Mouse (Mus musculus): Measurements from ENCODE around the gene Fam168a. TPM values are rescaled to one million over a fixed set of nuclear protein-coding genes. Genes with fewer than 3 reads are reported as not detected.
A peak's percentile ranks its signal among the peaks of the same experiment; 100 is the strongest.

Gene Fam168a
- polyA plus RNA-seq, 1 experiment from 2014 or later = 29.7 TPM

DNA sequence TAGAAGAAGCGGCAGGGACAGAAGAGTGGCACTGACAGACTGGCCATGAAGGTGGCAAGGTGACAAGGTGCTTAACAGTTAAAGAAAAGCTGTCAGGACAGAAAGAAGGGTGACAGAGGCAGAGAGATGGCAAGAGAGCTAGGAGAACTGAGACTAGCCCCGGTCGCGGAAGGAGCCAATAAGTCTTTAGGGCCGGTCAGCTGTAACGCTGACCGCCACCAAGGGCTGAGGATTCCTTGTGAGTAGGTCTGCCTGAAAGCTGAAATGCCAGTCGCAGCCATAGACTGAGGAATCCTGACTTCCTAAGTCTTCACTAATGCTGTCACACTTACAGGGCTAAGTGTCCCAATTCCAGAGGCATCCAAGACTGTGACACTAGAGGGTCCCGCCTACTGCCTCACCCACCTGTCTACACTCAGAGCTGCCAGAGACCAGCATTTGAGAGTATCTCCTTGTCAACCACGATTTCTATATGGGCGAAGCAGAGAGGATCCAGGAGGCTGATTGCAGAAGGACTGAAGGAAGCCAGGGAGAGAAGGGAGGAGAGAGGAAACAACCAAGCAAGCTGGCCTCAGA is 42.6 kb upstream of the Fam168a start:
- DNase-seq (ENCODE audit: low spot score) (no peak), ATAC-seq (replicated peaks; ENCODE audit: low FRiP score, low read depth) (no peak)
- no peaks in the 10 kb centered on the region for H3K9me3 ChIP-seq (replicated peaks; ENCODE audit: low read length)
- no peaks in the 10 kb centered on the region for H3K4me1 ChIP-seq (replicated peaks; ENCODE audit: insufficient read depth, low read length)
- 44% methylated on average over 11 of the region's 11 CpGs for WGBS
- H3K27ac ChIP-seq = no peak overlapping the region
- no peak overlapping the region for H3K9ac ChIP-seq (ENCODE audit: low read depth, low read length)
- TF ChIP-seq CTCF (IDR thresholded peaks at IDR 0.05; ENCODE audit: low read depth) = no peak
- no peak overlapping the region for H3K4me3 ChIP-seq (replicated peaks; ENCODE audit: low read depth, low read length)
- no peaks in the 10 kb centered on the region for H3K36me3 ChIP-seq (ENCODE audit: insufficient read depth, low read length)
- H3K27me3 ChIP-seq (ENCODE audit: insufficient read depth, low read length) = no peaks in the 10 kb centered on the region
- H3K4me2 ChIP-seq (ENCODE audit: low read length) = peak overlapping the region; percentile 34

DNA sequence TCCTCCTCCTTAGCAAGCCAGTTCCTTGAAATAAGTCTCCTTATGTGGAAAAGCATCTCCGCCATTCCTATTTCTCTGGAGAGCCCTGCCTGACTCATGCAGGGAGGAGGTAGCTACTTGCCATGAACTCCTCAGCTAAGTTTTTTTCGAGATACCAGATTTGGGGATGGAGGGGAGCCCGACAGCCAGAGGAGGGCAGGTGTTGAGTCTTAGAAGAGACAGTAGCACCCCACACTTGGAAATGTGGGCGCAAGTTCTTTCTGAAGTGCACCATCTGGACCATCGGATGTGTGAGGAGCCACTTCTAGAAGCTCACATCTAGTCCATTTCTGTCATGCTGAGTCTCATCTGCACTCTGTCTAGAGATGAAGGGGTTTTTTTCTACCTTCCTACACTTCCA is 35.8 kb upstream of the Fam168a start:
- Histone ChIP-seq H3K9ac (ENCODE audit: low read depth, low read length) (no peak overlapping the region), H3K4me1 (replicated peaks; ENCODE audit: insufficient read depth, low read length) (no peaks in the 10 kb centered on the region), H3K4me3 (replicated peaks; ENCODE audit: low read depth, low read length) (no peak overlapping the region), H3K9me3 (replicated peaks; ENCODE audit: low read length) (no peaks in the 10 kb centered on the region), H3K27ac (no peak overlapping the region), H3K36me3 (ENCODE audit: insufficient read depth, low read length) (no peaks in the 10 kb centered on the region), H3K27me3 (ENCODE audit: insufficient read depth, low read length) (no peaks in the 10 kb centered on the region), H3K4me2 (ENCODE audit: low read length) (no peak overlapping the region)
- ATAC-seq (replicated peaks; ENCODE audit: low FRiP score, low read depth) = no peak
- TF ChIP-seq CTCF (IDR thresholded peaks at IDR 0.05; ENCODE audit: low read depth) = no peak
- DNase-seq (ENCODE audit: low spot score) = no peak
- WGBS = 93% methylated on average over 5 of the region's 5 CpGs

GRCm38 (mm10) chr7:100673452-100673851 is 33.0 kb upstream of the Fam168a start:
- Histone ChIP-seq H3K27me3 (ENCODE audit: insufficient read depth, low read length) (no peaks in the 10 kb centered on the region), H3K9ac (ENCODE audit: low read depth, low read length) (no peak overlapping the region), H3K36me3 (ENCODE audit: insufficient read depth, low read length) (no peaks in the 10 kb centered on the region), H3K27ac (no peak overlapping the region), H3K9me3 (replicated peaks; ENCODE audit: low read length) (no peaks in the 10 kb centered on the region), H3K4me2 (ENCODE audit: low read length) (no peak overlapping the region), H3K4me1 (replicated peaks; ENCODE audit: insufficient read depth, low read length) (no peaks in the 10 kb centered on the region), H3K4me3 (replicated peaks; ENCODE audit: low read depth, low read length) (no peak overlapping the region)
- DNase-seq (ENCODE audit: low spot score) (no peak), ATAC-seq (replicated peaks; ENCODE audit: low FRiP score, low read depth) (no peak)
- no peak for TF ChIP-seq CTCF (IDR thresholded peaks at IDR 0.05; ENCODE audit: low read depth)
- WGBS = 52% methylated on average over 7 of the region's 7 CpGs

DNA sequence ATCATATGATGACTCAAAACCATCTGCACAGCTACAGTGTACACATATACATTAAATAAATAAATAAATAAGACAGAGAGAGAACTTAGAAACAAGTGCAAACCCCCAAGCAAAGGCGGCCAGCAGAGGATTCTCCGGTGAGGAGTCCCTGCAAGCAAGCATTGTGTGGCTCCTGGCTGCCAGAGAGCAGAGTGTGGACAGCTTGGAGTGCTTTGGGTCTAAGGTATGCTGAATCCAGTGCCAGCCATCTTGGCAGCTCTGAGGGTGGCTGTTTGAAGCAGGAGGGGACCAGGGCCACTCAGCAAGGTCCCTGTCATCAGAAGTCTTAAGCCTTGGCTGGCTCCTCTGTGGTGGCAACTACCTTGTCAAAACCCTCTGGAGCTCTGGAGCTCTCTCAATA is 31.5 kb upstream of the Fam168a start:
- ATAC-seq (replicated peaks; ENCODE audit: low FRiP score, low read depth) = no peak
- 89% methylated on average over 2 of the region's 2 CpGs for WGBS
- H3K36me3 ChIP-seq (ENCODE audit: insufficient read depth, low read length) = no peaks in the 10 kb centered on the region

DNA sequence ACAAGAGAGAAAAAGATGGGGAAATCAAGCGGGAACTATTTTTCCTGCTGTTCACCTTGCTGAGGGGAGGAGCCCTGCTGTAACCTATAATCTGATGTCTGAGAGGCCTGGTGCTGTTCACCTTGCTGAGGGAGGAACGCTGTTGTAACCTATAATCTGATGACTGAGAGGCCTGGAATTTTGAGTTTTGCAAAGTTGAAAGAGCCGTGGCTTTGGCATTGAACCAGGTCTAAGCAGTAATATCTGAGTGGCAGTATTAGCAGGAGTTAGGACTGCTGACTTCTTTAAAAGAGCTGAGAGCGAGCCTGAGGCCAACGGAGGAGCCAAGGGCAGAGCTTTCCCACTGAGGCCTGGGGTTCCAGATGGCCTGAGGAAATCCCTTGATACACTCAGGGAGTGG is 28.4 kb upstream of the Fam168a start:
- DNase-seq (ENCODE audit: low spot score) (no peak), ATAC-seq (replicated peaks; ENCODE audit: low FRiP score, low read depth) (no peak)
- no peak overlapping the region for H3K4me3 ChIP-seq (replicated peaks; ENCODE audit: low read depth, low read length)
- TF ChIP-seq CTCF (IDR thresholded peaks at IDR 0.05; ENCODE audit: low read depth) = no peak
- no peaks in the 10 kb centered on the region for H3K4me1 ChIP-seq (replicated peaks; ENCODE audit: insufficient read depth, low read length)
- H3K27ac ChIP-seq = no peak overlapping the region
- no peaks in the 10 kb centered on the region for H3K27me3 ChIP-seq (ENCODE audit: insufficient read depth, low read length)
- H3K36me3 ChIP-seq (ENCODE audit: insufficient read depth, low read length) = no peaks in the 10 kb centered on the region
- no peak overlapping the region for H3K9ac ChIP-seq (ENCODE audit: low read depth, low read length)
- H3K4me2 ChIP-seq (ENCODE audit: low read length) = no peak overlapping the region
- 72% methylated on average over 5 of the region's 5 CpGs for WGBS
- no peaks in the 10 kb centered on the region for H3K9me3 ChIP-seq (replicated peaks; ENCODE audit: low read length)

More for the DNA sequence above, 31.5 kb upstream of the Fam168a start:
- no peaks in the 10 kb centered on the region for H3K27me3 ChIP-seq (ENCODE audit: insufficient read depth, low read length)
- no peak overlapping the region for H3K27ac ChIP-seq
- no peak for DNase-seq (ENCODE audit: low spot score)
- no peak overlapping the region for H3K4me2 ChIP-seq (ENCODE audit: low read length)
- H3K9ac ChIP-seq (ENCODE audit: low read depth, low read length) = no peak overlapping the region
- TF ChIP-seq CTCF (IDR thresholded peaks at IDR 0.05; ENCODE audit: low read depth) = no peak
- no peaks in the 10 kb centered on the region for H3K4me1 ChIP-seq (replicated peaks; ENCODE audit: insufficient read depth, low read length)
- H3K9me3 ChIP-seq (replicated peaks; ENCODE audit: low read length) = no peaks in the 10 kb centered on the region
- no peak overlapping the region for H3K4me3 ChIP-seq (replicated peaks; ENCODE audit: low read depth, low read length)

DNA sequence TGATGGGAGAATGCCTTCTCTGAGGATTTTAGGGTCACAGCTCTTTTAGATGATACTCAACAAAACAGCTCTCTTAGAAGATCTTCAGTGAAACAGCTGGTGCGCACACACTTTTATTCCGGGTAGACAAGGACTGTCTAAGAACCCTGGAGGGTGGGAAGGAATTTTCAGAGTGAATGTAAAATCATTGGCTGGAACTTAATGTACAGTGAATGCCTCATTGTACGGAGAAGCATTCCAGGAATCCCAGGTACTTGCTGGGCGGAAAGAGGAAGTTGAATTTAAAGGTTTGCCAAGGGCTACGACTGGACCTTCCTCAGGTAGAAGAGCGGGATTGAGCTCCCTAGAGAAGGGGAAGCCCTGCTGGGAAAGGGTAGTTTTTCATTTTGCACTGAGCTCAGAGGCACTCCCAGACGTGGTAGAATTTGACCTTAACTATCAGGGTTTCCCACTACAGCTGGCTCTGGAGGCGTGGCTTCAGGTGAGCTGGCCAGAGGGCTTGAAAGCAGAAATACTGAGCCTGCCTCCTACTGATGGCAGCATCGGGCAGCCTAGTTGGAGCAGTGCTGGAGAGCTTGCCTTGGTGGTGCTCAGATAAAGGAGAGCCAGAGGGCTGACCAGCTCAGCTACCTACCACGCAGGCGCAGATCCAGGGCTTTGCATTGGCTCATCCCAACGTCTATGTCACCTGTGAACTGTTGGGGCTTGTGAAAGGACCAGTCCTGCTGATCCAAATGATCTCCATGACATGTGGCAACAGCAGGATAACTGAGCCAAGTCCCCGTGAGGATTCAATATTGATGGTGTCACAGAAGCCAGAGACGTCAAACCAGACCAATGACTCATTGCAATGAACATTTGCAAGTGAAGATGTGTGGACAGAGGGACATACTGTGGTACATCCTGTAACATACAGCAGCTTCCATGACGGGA is 27.2 kb upstream of the Fam168a start:
- Histone ChIP-seq H3K36me3 (ENCODE audit: insufficient read depth, low read length) (no peaks in the 10 kb centered on the region), H3K27me3 (ENCODE audit: insufficient read depth, low read length) (no peaks in the 10 kb centered on the region), H3K4me1 (replicated peaks; ENCODE audit: insufficient read depth, low read length) (no peaks in the 10 kb centered on the region), H3K9me3 (replicated peaks; ENCODE audit: low read length) (no peaks in the 10 kb centered on the region), H3K27ac (no peak overlapping the region), H3K9ac (ENCODE audit: low read depth, low read length) (no peak overlapping the region), H3K4me2 (ENCODE audit: low read length) (no peak overlapping the region), H3K4me3 (replicated peaks; ENCODE audit: low read depth, low read length) (no peak overlapping the region)
- WGBS = 54% methylated on average over 15 of the region's 15 CpGs
- ATAC-seq (replicated peaks; ENCODE audit: low FRiP score, low read depth) (no peak; the same call in 1 of the 2 replicates), DNase-seq (ENCODE audit: low spot score) (no peak)
- TF ChIP-seq CTCF (IDR thresholded peaks at IDR 0.05; ENCODE audit: low read depth) = no peak

Data from kidney, postnatal 0 days (tissue).